Mouse (Mus musculus) ES-E14 (cell line): ENCODE data around the gene Edem2. TPM values are rescaled to one million over a fixed set of nuclear protein-coding genes. Genes with fewer than 3 reads are reported as not detected.

Experiments used
- DNase-seq: peaks from one replicate; pipeline ENCODE4 v3.0.0-alpha.2; 2013; ENCODE audit warnings: low read depth, low spot score
- H3K27ac ChIP-seq: 2 replicates; pipeline ENCODE4 v1.5.1; 2012; ENCODE audit warnings: low read depth, mild to moderate bottlenecking, low read length, moderate library complexity, mixed read lengths; ENCODE audit not compliant: poor library complexity, insufficient read depth, severe bottlenecking
- H3K36me3 ChIP-seq: 2 replicates; pipeline ENCODE4 v1.6.1; 2012; ENCODE audit warnings: mild to moderate bottlenecking, low read length, moderate library complexity, mixed read lengths; ENCODE audit not compliant: control insufficient read depth, poor library complexity, insufficient read depth, severe bottlenecking
- H3K4me1 ChIP-seq, 2 experiments: fragments of 150-350 bp in 1 of 2; sonication (generic) in 1 of 2; 2 replicates each; pipeline ENCODE4 v1.6.1; 2012; ENCODE audit warnings: low read length in 2 of 2, mild to moderate bottlenecking in 1 of 2, mixed read lengths in 1 of 2; ENCODE audit not compliant: control insufficient read depth in 2 of 2, insufficient read depth in 2 of 2, poor library complexity in 1 of 2
- H3K4me3 ChIP-seq, 2 experiments: fragments of 150-350 bp in 1 of 2; sonication (generic) in 1 of 2; 2 replicates each; pipeline ENCODE4 v1.5.1; 2012; ENCODE audit warnings: low read length in 2 of 2, low read depth in 1 of 2, mild to moderate bottlenecking in 1 of 2, mixed read lengths in 1 of 2; ENCODE audit not compliant: insufficient read depth in 1 of 2, poor library complexity in 1 of 2, severe bottlenecking in 1 of 2
- H3K9ac ChIP-seq: 2 replicates; pipeline ENCODE4 v1.6.1; 2012; ENCODE audit warnings: low read depth, mild to moderate bottlenecking, low read length, mixed read lengths; ENCODE audit not compliant: poor library complexity, insufficient read depth, severe bottlenecking
- H3K9me3 ChIP-seq: fragments of 150-350 bp; sonication (generic); 2 replicates; pipeline ENCODE4 v1.6.1; 2012; ENCODE audit warnings: low read depth, mild to moderate bottlenecking, low read length; ENCODE audit not compliant: control insufficient read depth, insufficient read depth
- CHD2 ChIP-seq: IDR thresholded peaks from 2 replicates; pipeline ENCODE4 v1.6.1; 2014; ENCODE audit warnings: mild to moderate bottlenecking, low read depth, low read length, inconsistent platforms
- HCFC1 ChIP-seq: IDR thresholded peaks from 2 replicates; pipeline ENCODE4 v1.6.1; 2012; ENCODE audit warnings: low read length, inconsistent platforms, borderline replicate concordance; ENCODE audit not compliant: insufficient read depth
- MAFK ChIP-seq: IDR thresholded peaks from 2 replicates; pipeline ENCODE4 v1.6.1; 2014; ENCODE audit warnings: mild to moderate bottlenecking, low read depth, low read length, inconsistent platforms; ENCODE audit not compliant: insufficient read depth
- ZC3H11A ChIP-seq: IDR thresholded peaks from 2 replicates; pipeline ENCODE4 v1.6.1; 2012; ENCODE audit warnings: low read depth, mild to moderate bottlenecking, inconsistent platforms, low read length, borderline replicate concordance
- ZNF384 ChIP-seq: IDR thresholded peaks from 2 replicates; pipeline ENCODE4 v1.6.1; 2012; ENCODE audit warnings: low read depth, low read length, inconsistent platforms
- in situ Hi-C, 2 experiments: fragments of 600-800 bp; cut with MboI; formaldehyde crosslinking; loops; one replicate each; pipeline ENCODE4 v1.15.1; 2025; ENCODE audit warnings: low sequenced_read_pairs in 2 of 2, inconsistent platforms in 1 of 2; ENCODE audit not compliant: unreplicated experiment in 2 of 2
- total RNA-seq: library from RNA; depleted of rRNA; stranded (reverse); fragments of 300-350 nt; gene quantifications from 2 replicates; pipeline ENCODE4 v1.2.3, GENCODE M21; 2012

Gene Edem2
- total RNA-seq, 1 experiment: 38.4 TPM

DNA sequence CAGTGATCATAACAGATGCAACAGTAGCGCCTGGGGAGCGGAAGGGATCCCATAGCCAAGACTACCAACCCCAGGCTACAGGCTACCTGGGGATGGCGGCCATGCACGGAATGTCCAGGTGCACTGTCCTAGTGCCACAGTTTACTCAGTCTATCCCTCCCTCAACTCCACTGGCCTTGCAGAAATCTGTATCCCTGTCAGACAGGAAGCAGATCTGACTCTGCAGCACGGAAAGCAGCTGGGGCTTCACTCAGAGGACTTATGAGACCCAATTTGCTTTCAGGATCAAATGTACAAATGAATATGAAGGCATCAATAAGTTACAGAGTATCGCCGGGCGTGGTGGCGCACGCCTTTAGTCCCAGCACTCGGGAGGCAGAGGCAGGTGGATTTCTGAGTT lies 41.5 kb downstream of the Edem2 start:
- Histone ChIP-seq H3K27ac (no peak overlapping the region), H3K4me1 (no peaks in the 10 kb centered on the region; a peak in 2 of 4 replicates), H3K9me3 (no peaks in the 10 kb centered on the region), H3K9ac (no peak overlapping the region), H3K36me3 (no peaks in the 10 kb centered on the region), H3K4me3 (no peak overlapping the region)
- DNase-seq: no peak
- in situ Hi-C loops: no loop called here
- TF ChIP-seq HCFC1 (no peak), ZC3H11A (no peak), CHD2 (no peak), ZNF384 (no peak), MAFK (no peak)

DNA sequence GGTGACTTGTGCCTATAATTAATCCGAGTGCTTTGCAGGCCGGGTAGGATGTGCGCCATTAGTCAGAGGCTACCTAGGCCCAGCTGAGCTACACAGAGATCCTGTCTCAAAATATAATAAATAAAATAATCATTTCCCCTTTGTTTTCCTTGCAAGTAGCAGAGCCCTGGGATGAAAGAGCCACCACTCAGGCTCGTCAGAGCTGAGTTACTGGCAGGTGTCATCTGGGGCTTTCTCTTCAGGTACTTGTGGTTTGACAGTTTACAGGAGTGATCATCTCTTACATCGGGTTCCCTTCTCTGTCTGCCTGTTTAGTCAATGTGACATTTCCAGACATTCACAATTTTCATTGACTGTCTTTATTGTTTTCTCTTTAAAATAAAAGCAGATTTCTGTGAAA lies 42.7 kb downstream of the Edem2 start:
- Histone ChIP-seq H3K27ac (no peak overlapping the region), H3K9ac (no peak overlapping the region), H3K4me3 (no peak overlapping the region), H3K36me3 (no peaks in the 10 kb centered on the region), H3K9me3 (no peaks in the 10 kb centered on the region), H3K4me1 (no peaks in the 10 kb centered on the region; a peak in 2 of 4 replicates)
- TF ChIP-seq ZNF384: no peak
- TF ChIP-seq CHD2: no peak
- TF ChIP-seq ZC3H11A: no peak
- no peak for TF ChIP-seq HCFC1
- no peak for TF ChIP-seq MAFK
- no peak for DNase-seq
- in situ Hi-C loops: no loop called here

DNA sequence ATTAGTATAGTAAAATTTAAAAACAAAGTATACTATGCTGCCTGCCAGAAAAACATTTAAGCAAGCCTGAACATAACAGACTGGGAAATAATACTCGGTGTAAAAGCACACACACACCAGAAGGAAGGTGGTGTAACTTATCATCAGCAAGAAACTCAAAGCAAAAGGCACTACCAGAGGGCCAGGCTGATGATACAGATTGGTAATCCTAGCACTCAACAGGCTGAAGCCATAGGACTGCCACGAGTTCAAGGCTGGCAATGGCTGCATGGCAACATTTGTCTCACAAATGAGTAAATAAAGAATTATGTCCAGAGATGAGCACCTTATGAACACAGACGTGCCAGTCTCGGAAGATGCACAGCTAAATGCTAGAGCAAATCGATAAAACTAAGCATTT lies 45.5 kb downstream of the Edem2 start:
- H3K27ac ChIP-seq: no peak overlapping the region
- TF ChIP-seq ZNF384: no peak
- no peak for TF ChIP-seq HCFC1
- TF ChIP-seq CHD2: no peak
- no peak for TF ChIP-seq MAFK
- no peak for TF ChIP-seq ZC3H11A
- no peaks in the 10 kb centered on the region; a peak in 1 of 4 replicates for H3K4me1 ChIP-seq
- H3K9ac ChIP-seq: no peak overlapping the region
- in situ Hi-C loops: no loop called here
- H3K36me3 ChIP-seq: no peaks in the 10 kb centered on the region
- H3K4me3 ChIP-seq: no peak overlapping the region
- H3K9me3 ChIP-seq: no peaks in the 10 kb centered on the region
- DNase-seq: no peak

DNA sequence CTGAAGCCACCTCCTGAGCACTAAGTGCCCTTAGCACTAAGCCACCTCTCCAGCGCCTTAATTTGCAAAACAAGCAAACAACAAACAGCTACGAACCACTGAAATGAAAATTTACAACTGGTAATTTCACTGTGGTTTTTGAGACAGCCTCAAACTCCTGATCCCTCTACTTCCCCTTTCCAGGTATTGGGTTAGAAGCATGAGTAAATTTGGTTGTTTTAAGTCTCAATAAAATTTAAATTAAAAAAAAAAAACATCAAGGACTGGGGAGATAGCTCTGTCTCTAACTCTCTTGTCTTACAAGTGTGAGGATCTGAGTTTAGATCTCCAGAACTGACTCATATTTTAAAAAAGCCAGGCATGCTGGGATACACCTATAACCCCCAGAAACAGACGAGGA lies 46.1 kb downstream of the Edem2 start:
- Histone ChIP-seq H3K4me3 (no peak overlapping the region), H3K36me3 (no peaks in the 10 kb centered on the region), H3K9me3 (no peaks in the 10 kb centered on the region), H3K27ac (no peak overlapping the region), H3K9ac (no peak overlapping the region), H3K4me1 (no peaks in the 10 kb centered on the region; a peak in 1 of 4 replicates)
- TF ChIP-seq CHD2 (no peak), ZNF384 (no peak), ZC3H11A (no peak), MAFK (no peak)
- in situ Hi-C loops: no loop called here
- DNase-seq: no peak

DNA sequence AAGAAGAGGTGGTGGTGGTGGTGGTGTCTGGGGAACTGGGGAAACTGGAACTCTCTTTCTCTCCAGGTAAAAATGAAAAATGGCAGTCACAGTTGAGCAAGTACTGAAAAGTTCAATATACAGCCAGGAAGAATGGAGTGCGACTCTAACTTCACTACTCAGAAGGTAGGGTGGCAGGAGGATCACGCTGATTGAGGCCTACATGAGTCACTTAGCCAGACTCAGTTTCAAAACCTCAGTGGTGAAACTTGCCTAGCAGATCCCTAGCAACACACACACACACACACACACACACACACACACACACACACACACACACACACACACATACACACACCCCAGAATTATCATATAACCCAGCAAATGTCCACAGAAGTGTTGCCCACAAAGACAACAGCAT lies 47.4 kb downstream of the Edem2 start:
- Histone ChIP-seq H3K9me3 (no peaks in the 10 kb centered on the region), H3K36me3 (no peaks in the 10 kb centered on the region), H3K27ac (no peak overlapping the region), H3K9ac (no peak overlapping the region), H3K4me3 (no peak overlapping the region), H3K4me1 (no peaks in the 10 kb centered on the region; a peak in 1 of 4 replicates)
- in situ Hi-C loops: no loop called here
- TF ChIP-seq MAFK (no peak), ZC3H11A (no peak), ZNF384 (no peak), CHD2 (no peak), HCFC1 (no peak)
- DNase-seq: no peak
